Mouse (Mus musculus): ENCODE data around the gene Ybx1.

DNA sequence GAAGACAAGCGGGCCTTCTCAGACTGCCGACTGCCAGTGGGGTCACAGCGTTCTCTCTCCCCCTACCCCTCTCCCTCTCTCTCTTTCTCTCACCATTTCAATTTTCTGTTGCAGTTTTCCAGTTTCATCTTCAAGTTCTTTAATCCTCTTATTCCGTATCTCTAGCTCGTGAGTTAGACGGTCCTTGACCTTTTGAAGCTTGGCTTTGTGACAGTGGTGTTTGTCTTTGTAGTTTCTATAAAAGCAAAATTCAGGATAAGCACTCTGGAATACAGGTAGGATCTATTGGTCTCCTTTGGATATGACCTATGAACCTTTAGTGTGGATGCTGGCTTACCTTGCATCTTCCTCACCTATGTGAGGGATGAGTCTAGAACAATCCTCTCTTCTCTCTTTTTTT lies 39.1 kb upstream of the Ybx1 start:
- TF ChIP-seq CTCF (IDR thresholded peaks at IDR 0.05; ENCODE audit: borderline replicate concordance, extremely low read depth, insufficient read depth, insufficient read length) (no peak), POLR2A (IDR thresholded peaks at IDR 0.05; ENCODE audit: borderline replicate concordance, extremely low read depth, insufficient read depth, insufficient read length, poor library complexity, severe bottlenecking) (no peak)
